Mouse (Mus musculus) intestine, postnatal 0 days (tissue): ENCODE results near the gene Siah1b. TPM values are rescaled to one million over a fixed set of nuclear protein-coding genes. Genes with fewer than 3 reads are reported as not detected.
A peak's percentile ranks its signal among the peaks of the same experiment; 100 is the strongest.

Source experiments
- ATAC-seq: fragments of 200-750 bp; cut with Nextera tagmentation; 2 replicates; pipeline ENCODE4 v1.8.0; 2017; ENCODE audit warnings: mild to moderate bottlenecking, moderate TSS enrichment, moderate library complexity
- H3K27ac ChIP-seq: fragments of 300-500 bp; sonication (generic); 2 replicates; pipeline ENCODE4 v1.5.1; 2014; ENCODE audit warnings: mild to moderate bottlenecking, low read depth, low read length, moderate library complexity
- H3K27me3 ChIP-seq: fragments of 300-500 bp; sonication (generic); replicated peaks from 2 replicates; pipeline ENCODE4 v1.6.1; 2014; ENCODE audit warnings: low read length, mixed read lengths; ENCODE audit not compliant: control insufficient read depth, insufficient read depth
- H3K36me3 ChIP-seq: fragments of 300-500 bp; sonication (generic); 2 replicates; pipeline ENCODE4 v1.6.1; 2014; ENCODE audit warnings: mild to moderate bottlenecking, moderate library complexity; ENCODE audit not compliant: control insufficient read depth, insufficient read depth
- H3K4me1 ChIP-seq: fragments of 300-500 bp; sonication (generic); replicated peaks from 2 replicates; pipeline ENCODE4 v1.6.1; 2014; ENCODE audit warnings: antibody characterized with exemption, low read length, mixed read lengths; ENCODE audit not compliant: control insufficient read depth, insufficient read depth
- H3K4me2 ChIP-seq: fragments of 300-500 bp; sonication (generic); replicated peaks from 2 replicates; pipeline ENCODE4 v1.6.1; 2014; ENCODE audit warnings: low read depth, mild to moderate bottlenecking, moderate library complexity
- H3K4me3 ChIP-seq: fragments of 300-500 bp; sonication (generic); 2 replicates; pipeline ENCODE4 v1.5.1; 2014; ENCODE audit warnings: low read depth, low read length
- H3K9ac ChIP-seq: fragments of 300-500 bp; sonication (generic); 2 replicates; pipeline ENCODE4 v1.6.1; 2014; ENCODE audit warnings: mild to moderate bottlenecking, low read depth, low read length
- H3K9me3 ChIP-seq: fragments of 300-500 bp; sonication (generic); 2 replicates; pipeline ENCODE4 v1.6.1; 2016; ENCODE audit warnings: mixed run types; ENCODE audit not compliant: control insufficient read depth
- CTCF ChIP-seq: sonication (generic); IDR thresholded peaks from 2 replicates; pipeline ENCODE4 v1.5.1; 2016; ENCODE audit warnings: low read depth, mild to moderate bottlenecking, control low read depth, antibody characterized with exemption, moderate library complexity
- WGBS: fragments of 180-500 bp; shearing (Covaris S2); extraction: QIAGEN DNeasy Blood & Tissue Kit; methylation state at CpG from one replicate; pipeline ENCODE4 v1.1.7; 2014; 5-methylcytosine and 5-hydroxymethylcytosine counted together
- polyA plus RNA-seq: library from polyadenylated mRNA; unstranded; fragments of >200 nt; fragmentation: Nextera tagmentation; extraction: Ambion mirVana; gene quantifications from 2 replicates; pipeline ENCODE4 v1.2.1, GENCODE M21; 2015

The Siah1b gene
- polyA plus RNA-seq, result 7.3 and 7.8 TPM in 2 replicates

- Histone ChIP-seq H3K27ac (peak within 1 kb of the TSS; percentile 62), H3K4me1 (no peaks in the 10 kb centered on the region), H3K4me2 (peak within 1 kb of the TSS; percentile 84), H3K36me3 (no peaks in the 10 kb centered on the region), H3K4me3 (peak within 1 kb of the TSS; percentile 53), H3K27me3 (no peaks in the 10 kb centered on the region), H3K9ac (peak within 1 kb of the TSS; percentile 69), H3K9me3 (no peaks in the 10 kb centered on the region)
- 19% methylated on average over 53 of the region's 54 CpGs for WGBS
- ATAC-seq, result peak; percentile 100
- no peak for TF ChIP-seq CTCF
Observed at GRCm38 (mm10) chrX:164076040-164076775, at the start of gene Siah1b. Gene Siah1b (minus strand): TSS chrX:164076493.

- Histone ChIP-seq H3K4me2 (no peak overlapping the region), H3K9ac (no peak overlapping the region), H3K27ac (0 out of 2 replicates have a peak overlapping the region, but pooled peaks have one; percentile 46), H3K27me3 (no peaks in the 10 kb centered on the region), H3K4me3 (no peak overlapping the region), H3K4me1 (no peaks in the 10 kb centered on the region), H3K36me3 (no peaks in the 10 kb centered on the region), H3K9me3 (no peaks in the 10 kb centered on the region)
- 66% methylated on average over 3 of the region's 3 CpGs for WGBS
- ATAC-seq, result peak; percentile 88
- TF ChIP-seq CTCF, result no peak
Observed at GRCm38 (mm10) chrX:164123942-164124341, 47.6 kb upstream of the Siah1b start.

DNA sequence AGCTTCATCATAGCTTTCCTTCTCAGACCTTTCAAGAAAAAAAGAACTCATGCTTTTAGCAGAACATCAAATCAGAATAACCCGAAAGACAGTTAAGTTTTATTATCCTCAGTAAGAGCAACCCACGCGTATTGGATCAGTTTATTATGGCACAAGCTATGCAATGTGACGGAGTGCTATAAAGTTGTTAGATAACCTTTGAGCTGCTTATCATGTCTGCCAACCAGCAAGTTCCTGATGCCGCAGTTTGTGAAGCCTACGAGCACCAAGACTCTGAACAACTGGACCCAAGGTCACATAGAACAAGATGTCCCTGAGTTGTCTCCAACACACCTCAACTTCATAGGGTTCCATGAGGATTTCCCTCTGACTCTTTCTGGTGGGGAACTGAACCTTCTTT is 37.5 kb upstream of the Siah1b start:
- no peak for TF ChIP-seq CTCF
- no peaks in the 10 kb centered on the region for H3K9me3 ChIP-seq
- no peaks in the 10 kb centered on the region for H3K4me1 ChIP-seq
- H3K36me3 ChIP-seq, result no peaks in the 10 kb centered on the region
- H3K4me2 ChIP-seq, result no peak overlapping the region
- no peak overlapping the region for H3K4me3 ChIP-seq
- H3K27ac ChIP-seq, result peak overlapping the region; percentile 28; the same call in 1 of the 2 replicates
- WGBS, result 56% methylated on average over 6 of the region's 6 CpGs
- peak; percentile 94 for ATAC-seq
- no peaks in the 10 kb centered on the region for H3K27me3 ChIP-seq
- no peak overlapping the region for H3K9ac ChIP-seq

GRCm38 (mm10) chrX:164111146-164111545 is 34.9 kb upstream of the Siah1b start:
- no peak overlapping the region for H3K4me2 ChIP-seq
- no peak overlapping the region for H3K9ac ChIP-seq
- no peaks in the 10 kb centered on the region for H3K9me3 ChIP-seq
- no peak overlapping the region for H3K27ac ChIP-seq
- ATAC-seq, result no peak
- 53% methylated on average over 3 of the region's 3 CpGs for WGBS
- TF ChIP-seq CTCF, result no peak
- H3K27me3 ChIP-seq, result no peaks in the 10 kb centered on the region
- H3K4me1 ChIP-seq, result no peaks in the 10 kb centered on the region
- no peaks in the 10 kb centered on the region for H3K36me3 ChIP-seq
- H3K4me3 ChIP-seq, result no peak overlapping the region

DNA sequence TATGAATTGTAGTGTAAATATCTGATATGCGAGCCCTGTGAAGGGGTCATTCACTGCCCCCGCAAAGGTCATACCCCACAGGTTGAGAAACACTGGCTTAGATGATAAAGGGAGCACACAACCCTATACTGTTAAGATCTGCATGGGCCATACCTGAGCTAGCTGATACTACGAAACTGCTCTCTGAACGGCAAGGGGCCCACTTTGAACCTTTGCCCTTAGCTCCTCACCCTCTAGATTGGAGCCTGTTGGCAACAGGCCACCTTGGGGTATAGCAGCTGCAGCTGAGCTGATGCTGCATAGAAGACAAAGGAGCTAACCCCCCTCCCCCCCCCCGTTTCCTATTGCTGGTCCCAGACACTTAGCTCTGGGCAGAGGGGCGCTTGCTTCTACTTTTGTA is 26.4 kb upstream of the Siah1b start:
- 46% methylated on average over 6 of the region's 6 CpGs for WGBS
- peak; percentile 95 for ATAC-seq
- Histone ChIP-seq H3K27ac (peak overlapping the region; percentile 66), H3K9ac (no peak overlapping the region), H3K36me3 (no peaks in the 10 kb centered on the region), H3K4me3 (no peak overlapping the region), H3K4me2 (no peak overlapping the region), H3K27me3 (no peaks in the 10 kb centered on the region), H3K9me3 (no peaks in the 10 kb centered on the region), H3K4me1 (no peaks in the 10 kb centered on the region)
- no peak for TF ChIP-seq CTCF

DNA sequence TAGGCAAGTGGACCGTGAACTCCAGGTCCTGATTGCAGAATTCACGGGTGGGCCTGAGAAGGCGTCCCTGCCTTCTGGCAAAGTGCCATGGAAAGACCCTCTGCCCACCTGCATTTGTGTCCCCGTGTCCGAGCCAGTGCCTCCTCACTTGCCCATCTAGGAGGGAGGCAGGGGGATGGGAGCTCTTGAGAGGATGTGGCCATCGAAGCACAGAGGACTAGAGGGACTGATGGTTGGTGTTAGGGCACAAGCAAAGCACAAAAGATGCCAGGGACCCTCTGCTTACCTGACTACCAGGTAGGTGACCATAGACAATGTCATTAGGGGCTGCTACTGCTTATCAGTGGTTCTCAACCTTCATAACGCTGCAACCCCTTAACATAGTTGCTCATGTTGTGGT is 25.9 kb upstream of the Siah1b start:
- Histone ChIP-seq H3K36me3 (no peaks in the 10 kb centered on the region), H3K9me3 (no peaks in the 10 kb centered on the region), H3K9ac (no peak overlapping the region), H3K27me3 (no peaks in the 10 kb centered on the region), H3K4me3 (no peak overlapping the region), H3K27ac (peak overlapping the region; percentile 66), H3K4me1 (no peaks in the 10 kb centered on the region), H3K4me2 (no peak overlapping the region)
- WGBS, result 73% methylated on average over 7 of the region's 7 CpGs
- ATAC-seq, result peak; percentile 42
- TF ChIP-seq CTCF, result no peak
